Mouse (Mus musculus) adrenal gland, adult 8-10 months (tissue): ENCODE measurements around the gene Sh3bp5. TPM values are rescaled to one million over a fixed set of nuclear protein-coding genes. Genes with fewer than 3 reads are reported as not detected.

Experiments
- DNase-seq: peaks from one replicate; pipeline ENCODE4 v3.0.0; 2022
- total RNA-seq, 4 experiments: library from RNA; stranded (reverse); gene quantifications; 2 replicates each; pipeline ENCODE4 v1.2.4; 2022

Sh3bp5 gene
- total RNA-seq, 4 experiments from 2014 or later: 112 to 172 (median 115) TPM

- DNase-seq: no peak
These were observed 42.9 kb downstream of the Sh3bp5 start for GRCm38 (mm10) chr14:31392873-31393545.

- no peak for DNase-seq
These were observed 43.6 kb downstream of the Sh3bp5 start for GRCm38 (mm10) chr14:31392300-31392699.

GRCm38 (mm10) chr14:31389421-31390147 lies 46.3 kb downstream of the Sh3bp5 start:
- DNase-seq: peak; percentile 1

GRCm38 (mm10) chr14:31388086-31388872 lies 47.6 kb downstream of the Sh3bp5 start:
- peak; percentile 2 for DNase-seq

GRCm38 (mm10) chr14:31387301-31387981 lies 48.4 kb downstream of the Sh3bp5 start:
- DNase-seq: peak; percentile 12

GRCm38 (mm10) chr14:31385977-31386697 lies 49.7 kb downstream of the Sh3bp5 start:
- peak; percentile 84 for DNase-seq

GRCm38 (mm10) chr14:31385406-31385805 lies 50.5 kb downstream of the Sh3bp5 start:
- DNase-seq: peak; percentile 4

GRCm38 (mm10) chr14:31384366-31385323 lies 51.2 kb downstream of the Sh3bp5 start:
- peak; percentile 82 for DNase-seq

GRCm38 (mm10) chr14:31383470-31384050 lies 52.3 kb downstream of the Sh3bp5 start:
- DNase-seq: no peak

GRCm38 (mm10) chr14:31382276-31382675 lies 53.6 kb downstream of the Sh3bp5 start:
- DNase-seq: no peak

- no peak for DNase-seq
These were observed 59.5 kb downstream of the Sh3bp5 start for GRCm38 (mm10) chr14:31376331-31376730.

GRCm38 (mm10) chr14:31374390-31374789 lies 61.5 kb downstream of the Sh3bp5 start:
- no peak for DNase-seq

GRCm38 (mm10) chr14:31369377-31369776 lies 66.5 kb downstream of the Sh3bp5 start:
- DNase-seq: no peak

- no peak for DNase-seq
These were observed 67.9 kb downstream of the Sh3bp5 start for GRCm38 (mm10) chr14:31367951-31368350.

- DNase-seq: no peak
These were observed 70.5 kb downstream of the Sh3bp5 start for GRCm38 (mm10) chr14:31365350-31365749.

GRCm38 (mm10) chr14:31364589-31364988 lies 71.3 kb downstream of the Sh3bp5 start:
- DNase-seq: no peak

- no peak for DNase-seq
These were observed 73.6 kb downstream of the Sh3bp5 start for GRCm38 (mm10) chr14:31362236-31362635.

- DNase-seq: no peak
These were observed 90.5 kb downstream of the Sh3bp5 start for GRCm38 (mm10) chr14:31345367-31345766.

GRCm38 (mm10) chr14:31343241-31343640 lies 92.6 kb downstream of the Sh3bp5 start:
- DNase-seq: no peak

- DNase-seq: no peak
These were observed 97.9 kb downstream of the Sh3bp5 start for GRCm38 (mm10) chr14:31337947-31338346.
